Mouse (Mus musculus) kidney, adult 2 months (tissue): ENCODE results near the gene Stx5a. TPM values are rescaled to one million over a fixed set of nuclear protein-coding genes. Genes with fewer than 3 reads are reported as not detected.
A peak's percentile ranks its signal among the peaks of the same experiment; 100 is the strongest.

Experiments used
- DNase-seq: peaks from one replicate; pipeline ENCODE4 v3.0.0; 2021
- H3K27ac ChIP-seq: fragments of 200-500 bp; 2 replicates; pipeline ENCODE4 v1.5.1; 2012; ENCODE audit warnings: low read depth, low read length, control low read depth, inconsistent platforms; ENCODE audit not compliant: insufficient read depth
- H3K27me3 ChIP-seq: fragments of 200-500 bp; replicated peaks from 2 replicates; pipeline ENCODE4 v1.6.1; 2012; ENCODE audit warnings: mild to moderate bottlenecking, moderate library complexity, low read length, inconsistent platforms; ENCODE audit not compliant: control insufficient read depth, insufficient read depth
- H3K36me3 ChIP-seq: fragments of 200-500 bp; 2 replicates; pipeline ENCODE4 v1.6.1; 2012; ENCODE audit warnings: mild to moderate bottlenecking, moderate library complexity, low read length, inconsistent platforms; ENCODE audit not compliant: control insufficient read depth, insufficient read depth
- H3K4me1 ChIP-seq: fragments of 200-500 bp; 2 replicates; pipeline ENCODE4 v1.6.1; 2011; ENCODE audit warnings: low read length; ENCODE audit not compliant: control insufficient read depth, insufficient read depth
- H3K4me3 ChIP-seq: fragments of 200-500 bp; 2 replicates; pipeline ENCODE4 v1.5.1; 2011; ENCODE audit warnings: mild to moderate bottlenecking, low read depth, low read length, control low read depth; ENCODE audit not compliant: insufficient read depth
- CTCF ChIP-seq: fragments of 200-500 bp; conservative IDR thresholded peaks from 2 replicates; pipeline ENCODE4 v1.5.1; 2011; ENCODE audit warnings: low read depth, mild to moderate bottlenecking, control low read depth, low read length, moderate library complexity, mixed read lengths; ENCODE audit not compliant: insufficient read depth, insufficient read length
- POLR2A ChIP-seq: fragments of 200-500 bp; IDR thresholded peaks from one replicate; pipeline ENCODE4 v1.6.1; 2011; ENCODE audit warnings: low read depth, low read length, control low read depth
- WGBS: fragments of 180-500 bp; shearing (Covaris S2); methylation state at CpG from one replicate; pipeline ENCODE4 v1.1.7; 2018; 5-methylcytosine and 5-hydroxymethylcytosine counted together
- polyA plus RNA-seq: library from polyadenylated mRNA; depleted of rRNA; stranded (reverse); fragments of >200 nt; gene quantifications from 2 replicates; pipeline ENCODE4 v1.2.3, GENCODE M21; 2012

The Stx5a gene
- polyA plus RNA-seq, 1 experiment, result 51.4 TPM

- TF ChIP-seq CTCF (no peak), POLR2A (no peak)
- H3K27ac ChIP-seq, result no peak overlapping the region
- no peak overlapping the region for H3K4me3 ChIP-seq
- peaks cover 2% of the 10 kb centered on the region for H3K36me3 ChIP-seq
- DNase-seq, result no peak
- H3K27me3 ChIP-seq, result no peaks in the 10 kb centered on the region
- peaks cover 3% of the 10 kb centered on the region; the same call in 1 of the 2 replicates for H3K4me1 ChIP-seq
- WGBS, result 78% methylated on average over 6 of the region's 6 CpGs
Measured at GRCm38 (mm10) chr19:8705026-8705708, 36.0 kb upstream of the Stx5a start.

- no peak for TF ChIP-seq POLR2A
- Histone ChIP-seq H3K4me3 (no peak overlapping the region), H3K4me1 (peaks cover 3% of the 10 kb centered on the region; the same call in 1 of the 2 replicates), H3K36me3 (peaks cover 4% of the 10 kb centered on the region), H3K27me3 (no peaks in the 10 kb centered on the region), H3K27ac (no peak overlapping the region)
- WGBS, result 70% methylated on average over 7 of the region's 7 CpGs
- DNase-seq, result no peak
Measured at GRCm38 (mm10) chr19:8706132-8706667, 35.0 kb upstream of the Stx5a start.

- H3K27me3 ChIP-seq, result no peaks in the 10 kb centered on the region
- DNase-seq, result no peak
Measured at GRCm38 (mm10) chr19:8706930-8707329, 34.3 kb upstream of the Stx5a start.

GRCm38 (mm10) chr19:8708954-8709353, 32.3 kb upstream of the Stx5a start:
- H3K36me3 ChIP-seq, result peaks cover 4% of the 10 kb centered on the region
- 90% methylated on average over 8 of the region's 8 CpGs for WGBS
- no peak for DNase-seq
- no peaks in the 10 kb centered on the region for H3K27me3 ChIP-seq
- no peak for TF ChIP-seq POLR2A
- no peak for TF ChIP-seq CTCF
- H3K4me3 ChIP-seq, result no peak overlapping the region
- peaks cover 9% of the 10 kb centered on the region; the same call in 1 of the 2 replicates for H3K4me1 ChIP-seq
- no peak overlapping the region for H3K27ac ChIP-seq

More at GRCm38 (mm10) chr19:8706930-8707329, 34.3 kb upstream of the Stx5a start:
- Histone ChIP-seq H3K36me3 (peaks cover 4% of the 10 kb centered on the region), H3K27ac (no peak overlapping the region), H3K4me3 (no peak overlapping the region), H3K4me1 (peaks cover 8% of the 10 kb centered on the region)
- WGBS, result 78% methylated on average over 7 of the region's 7 CpGs
- no peak for TF ChIP-seq POLR2A
- TF ChIP-seq CTCF, result no peak

GRCm38 (mm10) chr19:8710057-8710456, 31.2 kb upstream of the Stx5a start:
- Histone ChIP-seq H3K4me1 (peaks cover 9% of the 10 kb centered on the region; the same call in 1 of the 2 replicates), H3K27ac (no peak overlapping the region), H3K27me3 (no peaks in the 10 kb centered on the region), H3K36me3 (peaks cover 4% of the 10 kb centered on the region), H3K4me3 (no peak overlapping the region)
- no peak for TF ChIP-seq POLR2A
- TF ChIP-seq CTCF, result no peak
- no peak for DNase-seq
- 87% methylated on average over 2 of the region's 2 CpGs for WGBS

GRCm38 (mm10) chr19:8711506-8711905, 29.7 kb upstream of the Stx5a start:
- Histone ChIP-seq H3K27me3 (no peaks in the 10 kb centered on the region), H3K27ac (peak overlapping the region; percentile 29), H3K4me3 (peak overlapping the region; percentile 40; the same call in 1 of the 2 replicates), H3K4me1 (peaks cover 9% of the 10 kb centered on the region; the same call in 1 of the 2 replicates), H3K36me3 (peaks cover 4% of the 10 kb centered on the region)
- TF ChIP-seq POLR2A (no peak), CTCF (no peak)
- DNase-seq, result peak; percentile 43
- 16% methylated on average over 4 of the region's 4 CpGs for WGBS

- Histone ChIP-seq H3K4me3 (peak overlapping the region; percentile 81), H3K27ac (peak overlapping the region; percentile 83), H3K27me3 (no peaks in the 10 kb centered on the region), H3K4me1 (peaks cover 9% of the 10 kb centered on the region; the same call in 1 of the 2 replicates), H3K36me3 (peaks cover 4% of the 10 kb centered on the region)
- DNase-seq, result no peak
- no peak for TF ChIP-seq POLR2A
- no peak for TF ChIP-seq CTCF
- 32% methylated on average over 10 of the region's 10 CpGs for WGBS
Measured at GRCm38 (mm10) chr19:8711949-8712869, 29.0 kb upstream of the Stx5a start.
